Mouse (Mus musculus): ENCODE results near the gene 1700123O20Rik. TPM values are rescaled to one million over a fixed set of nuclear protein-coding genes. Genes with fewer than 3 reads are reported as not detected.

1700123O20Rik gene
- polyA plus RNA-seq, 1 experiment from 2014 or later: 90.2 TPM

Small RNAs within 50 kb of the gene (microRNA-seq; reads per million reads assigned to microRNA genes)
- not detected for gene Mir6948

Other genes starting within 250 kb of the 1700123O20Rik start
- 53.4 and 65.3 TPM in 2 replicates for gene Lrp10, start 222.1 kb upstream of the 1700123O20Rik start, polyA plus RNA-seq (2015; fragmentation: Nextera tagmentation; extraction: Ambion mirVana)
- gene Rem2, start 210.1 kb upstream of the 1700123O20Rik start, polyA plus RNA-seq (2015; fragmentation: Nextera tagmentation; extraction: Ambion mirVana): 1.2 and 1.6 TPM in 2 replicates
- 67.2 and 71.8 TPM in 2 replicates for gene Prmt5, start 168.7 kb upstream of the 1700123O20Rik start, polyA plus RNA-seq (2015; fragmentation: Nextera tagmentation; extraction: Ambion mirVana)
- gene Haus4, start 131.6 kb upstream of the 1700123O20Rik start, polyA plus RNA-seq (2015; fragmentation: Nextera tagmentation; extraction: Ambion mirVana): 46.9 and 56.0 TPM in 2 replicates
- 12.9 and 13.1 TPM in 2 replicates for gene Ajuba, start 108.7 kb upstream of the 1700123O20Rik start, polyA plus RNA-seq (2015; fragmentation: Nextera tagmentation; extraction: Ambion mirVana)
- gene 4931414P19Rik, start 80.2 kb upstream of the 1700123O20Rik start, polyA plus RNA-seq (2015; fragmentation: Nextera tagmentation; extraction: Ambion mirVana): 6.0 and 7.8 TPM in 2 replicates
- 358 and 395 TPM in 2 replicates for gene Psmb5, start 68.2 kb upstream of the 1700123O20Rik start, polyA plus RNA-seq (2015; fragmentation: Nextera tagmentation; extraction: Ambion mirVana)
- not detected in 2 replicates for gene Psmb11, start 64.8 kb upstream of the 1700123O20Rik start, polyA plus RNA-seq (2015; fragmentation: Nextera tagmentation; extraction: Ambion mirVana)
- not detected in 2 replicates for gene Gm17606, start 45.3 kb upstream of the 1700123O20Rik start, polyA plus RNA-seq (2015; fragmentation: Nextera tagmentation; extraction: Ambion mirVana)
- 1.5 and 1.7 TPM in 2 replicates for gene Cdh24, start 44.9 kb upstream of the 1700123O20Rik start, polyA plus RNA-seq (2015; fragmentation: Nextera tagmentation; extraction: Ambion mirVana)
- 78.7 and 82.6 TPM in 2 replicates for gene Acin1, start 715 bp downstream of the 1700123O20Rik start, polyA plus RNA-seq (2015; fragmentation: Nextera tagmentation; extraction: Ambion mirVana)
- gene Gm29776, start 12.6 kb downstream of the 1700123O20Rik start, polyA plus RNA-seq (2015; fragmentation: Nextera tagmentation; extraction: Ambion mirVana): 0.07 and 0.15 TPM in 2 replicates
- gene Cebpe, start 26.0 kb downstream of the 1700123O20Rik start, polyA plus RNA-seq (2015; fragmentation: Nextera tagmentation; extraction: Ambion mirVana): 0.28 TPM in 1 of 2 replicates, not detected in the other
- gene Slc7a8, start 95.7 kb downstream of the 1700123O20Rik start, polyA plus RNA-seq (2015; fragmentation: Nextera tagmentation; extraction: Ambion mirVana): 45.7 and 60.3 TPM in 2 replicates
- gene Rnf212b, start 127.9 kb downstream of the 1700123O20Rik start, polyA plus RNA-seq (2015; fragmentation: Nextera tagmentation; extraction: Ambion mirVana): 0.13 TPM in 1 of 2 replicates, not detected in the other
- gene Homez, start 184.7 kb downstream of the 1700123O20Rik start, polyA plus RNA-seq (2015; fragmentation: Nextera tagmentation; extraction: Ambion mirVana): 6.1 and 10.2 TPM in 2 replicates
- gene Ppp1r3e, start 191.3 kb downstream of the 1700123O20Rik start, polyA plus RNA-seq (2015; fragmentation: Nextera tagmentation; extraction: Ambion mirVana): 1.4 and 1.8 TPM in 2 replicates
- gene Bcl2l2, start 197.2 kb downstream of the 1700123O20Rik start, polyA plus RNA-seq (2015; fragmentation: Nextera tagmentation; extraction: Ambion mirVana): 5.1 and 5.8 TPM in 2 replicates
- 0.49 and 0.76 TPM in 2 replicates for gene Gm20521, start 197.2 kb downstream of the 1700123O20Rik start, polyA plus RNA-seq (2015; fragmentation: Nextera tagmentation; extraction: Ambion mirVana)
- gene Pabpn1, start 206.3 kb downstream of the 1700123O20Rik start, polyA plus RNA-seq (2015; fragmentation: Nextera tagmentation; extraction: Ambion mirVana): 79.8 and 84.7 TPM in 2 replicates
- gene Slc22a17, start 226.9 kb downstream of the 1700123O20Rik start, polyA plus RNA-seq (2015; fragmentation: Nextera tagmentation; extraction: Ambion mirVana): 21.2 and 23.8 TPM in 2 replicates
- gene Efs, start 239.9 kb downstream of the 1700123O20Rik start, polyA plus RNA-seq (2015; fragmentation: Nextera tagmentation; extraction: Ambion mirVana): 17.1 and 18.0 TPM in 2 replicates
- 0.12 TPM in 1 of 2 replicates, not detected in the other for gene Il25, start 246.5 kb downstream of the 1700123O20Rik start, polyA plus RNA-seq (2015; fragmentation: Nextera tagmentation; extraction: Ambion mirVana)

All from intestine, embryonic 16.5 days (tissue).